In genomic region chr11:32363188-32363587, GRCm38 (mm10) we compare ENCODE assay signal across 10 mouse cellular contexts. TPM values are rescaled to one million over a fixed set of nuclear protein-coding genes. Genes with fewer than 3 reads are reported as not detected.
DNase-seq lines count a peak whose midpoint lies in the region; ATAC-seq lines count a peak whose summit lies in the region.
"Had no signal": no experiment of that assay in that cellular context is flagged by ENCODE, and none has a peak within 500 bp of the region (broad histone marks: within the 10 kb centered on the region; RNA-seq: fewer than 3 reads in every experiment).

No protein-coding gene starts in this region.

- DNase-seq in heart, adult 11 months = peak; percentile 95
- DNase-seq in heart, embryonic 10.5 days (ENCODE audit: low spot score) = no peak
- DNase-seq in 3T3-L1 (ENCODE audit: low read depth, low spot score) = peak; percentile 70
- DNase-seq in hindbrain, embryonic 10.5 days (ENCODE audit: low spot score) = no peak
- no peak for DNase-seq in cerebellum, adult 11 months
- no peak for DNase-seq in adrenal gland, postnatal 14 days
- no peak for DNase-seq in Muller cell, postnatal 12 days (ENCODE audit: inconsistent ontology term)
- DNase-seq: kidney, adult 18-20 months; liver had no signal

- H3K36me3 ChIP-seq in heart, embryonic 10.5 days = peaks cover 8% of the 10 kb centered on the region
- H3K36me3 ChIP-seq in hindbrain, embryonic 10.5 days = peaks cover 52% of the 10 kb centered on the region
- H3K36me3 ChIP-seq in midbrain, embryonic 13.5 days = peaks cover 6% of the 10 kb centered on the region

- H3K27me3 ChIP-seq in heart, embryonic 10.5 days (ENCODE audit: insufficient read depth, poor library complexity, severe bottlenecking) = no peaks in the 10 kb centered on the region
- H3K27me3 ChIP-seq in hindbrain, embryonic 10.5 days (ENCODE audit: insufficient read depth, poor library complexity, severe bottlenecking) = no peaks in the 10 kb centered on the region
- no peaks in the 10 kb centered on the region for H3K27me3 ChIP-seq in midbrain, embryonic 13.5 days

- no peak overlapping the region; the same call in 1 of the 2 replicates for H3K27ac ChIP-seq in heart, embryonic 10.5 days
- H3K27ac ChIP-seq in hindbrain, embryonic 10.5 days = peak overlapping the region; percentile 73
- peak overlapping the region; percentile 46 for H3K27ac ChIP-seq in midbrain, embryonic 13.5 days

- H3K9me3 ChIP-seq in heart, embryonic 10.5 days = no peaks in the 10 kb centered on the region
- no peaks in the 10 kb centered on the region for H3K9me3 ChIP-seq in hindbrain, embryonic 10.5 days
- no peaks in the 10 kb centered on the region for H3K9me3 ChIP-seq in midbrain, embryonic 13.5 days

- H3K4me2 ChIP-seq in midbrain, embryonic 13.5 days (replicated peaks) = no peak overlapping the region

- no peak overlapping the region for H3K9ac ChIP-seq in midbrain, embryonic 13.5 days (replicated peaks)

- 53% methylated on average over 3 of the region's 3 CpGs for WGBS in heart, embryonic 10.5 days
- 69% methylated on average over 3 of the region's 3 CpGs for WGBS in hindbrain, embryonic 10.5 days
- WGBS in midbrain, embryonic 13.5 days = 72% methylated on average over 3 of the region's 3 CpGs

- peaks cover 69% of the 10 kb centered on the region for H3K4me1 ChIP-seq in heart, embryonic 10.5 days
- H3K4me1 ChIP-seq in hindbrain, embryonic 10.5 days (replicated peaks) = peaks cover 49% of the 10 kb centered on the region
- peaks cover 37% of the 10 kb centered on the region for H3K4me1 ChIP-seq in midbrain, embryonic 13.5 days (replicated peaks)

- peak; percentile 24; the same call in 1 of the 2 replicates for ATAC-seq in midbrain, embryonic 13.5 days

- no peak overlapping the region for H3K4me3 ChIP-seq in heart, embryonic 10.5 days
- no peak overlapping the region for H3K4me3 ChIP-seq in hindbrain, embryonic 10.5 days
- H3K4me3 ChIP-seq in midbrain, embryonic 13.5 days (replicated peaks) = no peak overlapping the region

RNA-seq across cellular contexts. Expression of gene Sh3pxd2b, which starts 15.6 kb away (rescaled TPM):
- 14.9 and 16.8 TPM in 2 replicates for polyA plus RNA-seq in heart, embryonic 10.5 days (2016; fragmentation: Nextera tagmentation; extraction: Ambion mirVana)
- 29.7 and 30.8 TPM in 2 replicates for polyA plus RNA-seq in hindbrain, embryonic 10.5 days (2016; fragmentation: Nextera tagmentation; extraction: Ambion mirVana)
- polyA plus RNA-seq in midbrain, embryonic 13.5 days (2015; fragmentation: Nextera tagmentation; extraction: Ambion mirVana) = 22.5 and 25.3 TPM in 2 replicates
- total RNA-seq in adrenal gland, postnatal 14 days (2021) = 8.9 and 11.1 TPM in 2 replicates

Comparison
In these comparisons a context has a peak if more than half of its experiments do, and no peak if none do; other contexts are left out.
1. DNase-seq: peak in heart, adult 11 months (single experiment) and 3T3-L1 (single experiment); none in heart, embryonic 10.5 days (single experiment), hindbrain, embryonic 10.5 days (single experiment), cerebellum, adult 11 months (single experiment), adrenal gland, postnatal 14 days (single experiment) and Muller cell, postnatal 12 days (single experiment).